Mouse (Mus musculus): ENCODE measurements at regions not wholly inside any gene's neighbourhood (a gene's known extent, or its start where the extent isn't known, plus 50 kb on each side); places are given as distances from the start of the nearest gene placed in this dataset.

DNA sequence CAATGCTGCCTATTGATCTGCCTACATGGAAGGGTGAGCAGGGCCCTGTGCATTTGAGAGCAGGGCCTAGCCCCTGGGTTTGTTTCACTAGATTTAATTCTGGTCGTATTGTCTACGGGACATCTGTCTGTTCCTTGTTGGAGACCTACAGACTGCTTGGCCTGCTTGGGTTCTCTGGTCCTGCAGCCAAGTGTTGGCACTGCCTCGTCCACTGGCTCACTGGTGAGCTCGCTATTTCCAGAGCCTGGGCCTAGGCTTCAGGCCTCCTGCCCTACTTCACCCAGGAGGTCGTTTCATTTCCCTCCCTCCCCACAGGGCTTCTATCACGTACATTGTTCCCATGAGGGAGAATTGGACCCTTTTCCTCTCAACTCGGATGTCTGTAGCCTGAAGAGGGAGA, 62.2 kb upstream of the Blcap start:
- no peak for DNase-seq (ENCODE audit: low spot score)

DNA sequence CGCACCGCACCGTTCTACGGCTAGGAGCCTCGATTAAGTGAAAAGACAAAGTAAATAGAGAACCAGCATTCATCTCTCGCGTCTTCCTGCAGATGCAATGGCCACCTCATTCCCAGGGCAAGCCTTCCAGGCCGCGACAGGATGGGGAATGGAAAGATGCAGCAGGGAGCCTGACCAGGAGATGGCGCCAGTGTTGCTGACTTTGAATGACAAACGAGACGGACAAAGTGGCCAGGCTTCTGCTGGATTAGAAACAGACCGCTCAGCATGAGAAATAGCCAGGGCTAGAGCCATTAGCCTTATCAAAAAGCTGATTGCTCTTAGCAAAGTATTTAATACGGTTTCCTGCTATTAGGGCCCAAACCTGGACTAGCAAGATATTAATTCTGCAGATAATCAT, 64.6 kb upstream of the Blcap start:
- DNase-seq (ENCODE audit: low spot score): peak; percentile 56

DNA sequence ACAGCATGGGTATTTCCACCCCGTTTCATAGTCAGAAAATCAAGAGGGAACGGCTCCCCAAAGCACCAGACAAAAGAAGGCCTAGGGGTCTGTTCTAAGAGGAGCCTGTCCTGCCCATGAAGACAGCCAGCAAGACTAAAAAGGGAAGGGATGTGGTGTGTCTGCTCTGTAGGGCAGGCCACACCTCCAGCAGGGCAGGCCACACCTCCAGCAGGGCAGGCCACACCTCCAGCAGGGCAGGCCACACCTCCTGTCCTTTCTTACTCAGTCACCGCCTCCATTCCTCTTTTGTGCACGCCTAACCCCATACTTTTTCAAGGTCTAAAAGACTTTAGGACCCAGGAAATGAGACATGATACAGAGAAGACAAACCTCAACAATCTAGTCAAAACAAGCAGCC, 69.8 kb upstream of the Blcap start:
- no peak for DNase-seq (ENCODE audit: low spot score)

DNA sequence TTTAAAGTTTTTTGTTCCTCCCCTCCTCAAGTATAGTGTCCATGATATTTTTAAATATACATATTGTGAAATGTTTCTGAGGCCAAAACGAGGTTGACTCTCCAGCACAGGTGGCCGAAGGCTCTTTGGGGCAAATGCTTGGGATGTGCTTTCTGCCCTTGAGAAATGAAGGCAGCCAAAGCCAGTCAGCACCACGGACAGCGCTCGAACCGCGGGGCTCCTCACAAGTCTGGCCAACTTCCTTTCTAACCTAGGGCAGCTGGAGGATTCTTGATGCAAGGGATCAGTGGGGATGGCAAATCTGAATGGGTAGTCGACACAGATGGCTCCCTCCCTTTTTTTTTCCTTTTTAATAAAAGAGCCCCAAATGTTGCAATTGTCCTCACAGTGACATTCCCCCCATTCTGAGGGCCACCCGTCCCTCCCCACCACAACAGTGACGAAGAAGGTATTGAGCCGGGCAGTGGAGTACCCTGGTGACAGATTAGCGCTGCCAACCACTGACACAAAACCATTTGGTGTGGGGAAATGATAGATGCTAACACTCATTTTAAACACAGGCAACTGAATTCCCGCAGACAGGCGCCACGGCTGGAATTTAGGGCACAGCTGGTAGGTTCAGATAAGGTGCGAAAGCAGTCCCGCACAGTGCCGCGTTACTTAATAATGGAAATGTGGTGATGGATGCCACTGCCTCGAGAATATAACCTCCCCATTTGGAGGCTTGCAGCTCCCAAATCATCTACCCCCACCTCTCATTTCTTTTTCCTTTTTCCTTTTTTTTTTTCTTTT, 73.4 kb upstream of the Ctnnbl1 start:
- DNase-seq (ENCODE audit: low spot score): no peak

DNA sequence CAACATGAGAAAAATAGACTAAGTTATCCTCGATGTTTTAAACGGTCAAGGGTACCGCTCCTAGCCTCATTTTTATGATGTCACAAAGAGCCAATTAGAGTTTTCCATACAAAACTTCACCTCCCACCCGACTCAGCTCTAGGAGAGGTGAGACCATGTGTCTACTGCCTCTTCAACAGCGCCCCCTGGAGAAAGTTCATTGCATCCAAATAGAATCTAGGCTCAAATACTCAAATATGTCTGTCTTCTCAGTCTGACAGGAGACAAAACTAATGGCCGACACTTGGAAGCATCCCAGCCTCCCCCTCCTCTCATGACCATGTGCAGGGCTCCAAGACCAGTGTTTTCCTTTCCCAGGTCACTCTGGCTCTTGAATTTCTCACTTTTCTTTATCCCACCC, 72.7 kb upstream of the Ctnnbl1 start:
- DNase-seq (ENCODE audit: low spot score): no peak

DNA sequence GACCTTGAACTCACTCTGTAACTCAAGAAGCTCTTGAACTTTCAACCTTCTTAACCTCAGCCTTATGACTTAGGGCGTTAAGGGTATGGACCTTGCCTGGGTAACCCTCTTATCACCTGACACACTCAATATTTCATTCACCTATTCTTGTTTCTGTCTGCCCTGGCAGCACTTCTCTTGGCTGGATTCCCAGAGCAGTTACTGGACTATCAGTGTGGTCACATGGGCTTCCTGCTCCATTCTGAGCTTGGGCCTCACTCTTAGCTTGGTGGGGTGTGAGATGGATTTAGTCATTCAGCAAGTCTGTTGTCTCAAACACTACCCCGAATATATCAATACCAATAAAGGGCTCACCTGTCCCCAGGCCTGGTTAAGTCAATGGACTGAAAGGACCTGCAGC, 67.0 kb upstream of the Ctnnbl1 start:
- DNase-seq (ENCODE audit: low spot score): no peak

DNA sequence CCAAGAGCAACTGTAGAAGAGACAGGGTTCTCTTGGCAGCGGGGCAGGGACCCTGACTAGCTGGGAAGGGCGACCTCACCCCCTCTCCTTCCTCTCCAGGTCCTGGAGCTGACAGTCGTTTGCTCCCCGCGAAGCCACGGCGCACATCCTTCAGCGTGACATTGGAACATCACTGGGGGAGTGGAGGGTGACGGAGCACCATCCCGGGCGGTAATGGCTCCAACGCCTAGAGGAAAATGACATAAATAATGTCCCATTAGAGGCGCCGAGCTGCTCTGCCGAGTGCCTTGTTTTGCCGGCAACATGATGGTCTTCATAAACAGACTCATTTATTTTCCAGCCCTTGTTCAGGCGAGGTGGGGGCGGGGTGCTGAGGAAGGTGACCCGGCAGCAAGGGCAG, 62.3 kb upstream of the Ctnnbl1 start:
- DNase-seq (ENCODE audit: low spot score): no peak

DNA sequence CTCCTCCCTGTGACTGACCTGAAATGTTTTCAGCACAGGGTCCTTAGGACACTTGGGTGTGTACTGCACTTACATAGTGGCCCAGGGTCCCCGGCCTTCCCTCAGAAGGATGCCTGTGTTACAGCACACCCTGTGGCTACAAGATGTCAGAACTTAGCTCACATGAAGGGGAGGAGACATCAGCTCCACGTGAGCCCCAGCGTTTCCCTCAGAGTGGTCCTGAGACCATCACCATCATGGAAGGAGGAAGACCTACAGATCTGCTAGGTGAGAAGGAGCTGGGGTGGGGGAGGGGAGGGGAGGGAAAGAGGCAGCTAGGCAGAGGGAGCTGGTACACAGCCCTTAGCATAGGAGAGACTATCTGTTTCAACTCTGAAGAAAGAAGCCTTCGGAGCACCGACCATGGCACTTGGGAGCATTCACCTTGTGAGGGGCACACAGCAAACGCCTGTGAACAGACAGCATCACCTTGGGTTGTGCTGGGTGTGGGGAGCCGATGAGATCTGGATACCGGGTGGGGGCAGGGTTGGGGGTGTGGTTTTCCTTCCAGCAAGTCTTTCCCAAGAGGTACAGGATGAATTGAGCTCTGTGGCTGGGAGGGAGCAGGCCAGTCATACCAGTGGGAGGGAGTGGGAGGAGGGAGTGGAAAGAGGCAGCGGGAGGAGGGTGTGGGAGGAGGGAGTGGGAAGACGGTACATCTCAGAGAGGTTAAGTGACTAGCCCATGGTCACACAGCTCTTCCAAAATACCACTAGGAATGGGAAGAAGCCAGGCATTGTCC, 60.6 kb upstream of the Ctnnbl1 start:
- DNase-seq (ENCODE audit: low spot score): no peak

DNA sequence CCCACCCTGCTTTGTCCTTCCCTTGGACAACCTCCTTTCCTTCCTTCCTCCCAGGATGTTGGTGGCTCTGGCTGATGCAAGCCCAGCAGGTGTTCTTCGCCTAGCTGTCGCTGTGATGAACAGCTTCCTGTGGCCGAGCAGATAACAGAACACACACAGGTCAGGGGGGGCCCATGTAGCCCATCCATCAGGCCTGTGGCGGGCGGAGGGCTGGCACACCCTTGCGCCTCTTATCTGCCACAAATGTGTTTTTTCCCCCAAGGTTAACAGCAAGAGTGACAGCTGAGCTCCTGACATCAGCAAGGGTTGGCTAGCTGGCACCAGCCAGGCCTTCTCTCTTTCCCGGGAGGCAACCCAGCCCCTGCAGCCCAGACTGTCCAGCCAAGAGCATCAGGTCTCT, 59.9 kb upstream of the Ctnnbl1 start:
- no peak for DNase-seq (ENCODE audit: low spot score)

DNA sequence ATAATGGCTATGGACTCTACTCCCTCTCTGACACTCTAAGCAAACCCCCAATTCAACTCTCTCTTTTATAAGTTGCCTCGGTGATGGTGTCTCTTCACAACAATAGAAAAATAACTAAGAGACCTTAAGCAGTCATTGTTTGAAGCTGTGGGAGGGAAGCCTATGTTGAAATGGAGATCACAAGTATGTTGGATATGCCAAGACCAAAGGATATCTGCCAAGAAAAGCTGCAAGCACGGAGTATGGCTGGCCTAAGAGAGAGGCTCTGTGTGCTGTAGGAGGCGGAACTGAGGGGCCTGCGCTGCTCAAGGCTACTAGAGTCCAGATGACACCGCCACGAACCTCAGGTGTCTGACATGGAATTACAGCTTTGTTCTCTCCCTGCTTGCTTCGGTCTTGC, 55.3 kb upstream of the Ctnnbl1 start:
- DNase-seq (ENCODE audit: low spot score): no peak
